Mouse (Mus musculus) limb, embryonic 12.5 days (tissue): ENCODE measurements at regions not wholly inside any gene's neighbourhood (a gene's known extent, or its start where the extent isn't known, plus 50 kb on each side); places are given as distances from the start of the nearest gene placed in this dataset.

Experiments
- ATAC-seq: fragments of 200-750 bp; cut with Nextera tagmentation; 2 replicates; pipeline ENCODE4 v1.8.0; 2017; ENCODE audit warnings: low read depth, moderate TSS enrichment; ENCODE audit not compliant: insufficient number of reproducible peaks, insufficient read depth, low FRiP score, low TSS enrichment
- H3K27ac ChIP-seq: fragments of 300-500 bp; sonication (generic); 2 replicates; pipeline ENCODE4 v1.5.1; 2016; ENCODE audit warnings: mild to moderate bottlenecking, moderate library complexity
- H3K27me3 ChIP-seq: fragments of 300-500 bp; sonication (generic); 2 replicates; pipeline ENCODE4 v1.6.1; 2016; ENCODE audit warnings: mild to moderate bottlenecking, moderate library complexity
- H3K36me3 ChIP-seq: fragments of 300-500 bp; sonication (generic); 2 replicates; pipeline ENCODE4 v1.6.1; 2016; ENCODE audit warnings: mild to moderate bottlenecking, moderate library complexity
- H3K4me1 ChIP-seq: fragments of 300-500 bp; sonication (generic); replicated peaks from 2 replicates; pipeline ENCODE4 v1.6.1; 2016
- H3K4me2 ChIP-seq: fragments of 300-500 bp; sonication (generic); 2 replicates; pipeline ENCODE4 v1.6.1; 2016; ENCODE audit warnings: mild to moderate bottlenecking, moderate library complexity
- H3K4me3 ChIP-seq: fragments of 300-500 bp; sonication (generic); replicated peaks from 2 replicates; pipeline ENCODE4 v1.5.1; 2016; ENCODE audit warnings: mild to moderate bottlenecking
- H3K9ac ChIP-seq: fragments of 300-500 bp; sonication (generic); replicated peaks from 2 replicates; pipeline ENCODE4 v1.6.1; 2016; ENCODE audit warnings: mild to moderate bottlenecking, moderate library complexity
- H3K9me3 ChIP-seq: fragments of 300-500 bp; sonication (generic); 2 replicates; pipeline ENCODE4 v1.6.1; 2016; ENCODE audit warnings: mild to moderate bottlenecking, moderate library complexity
- WGBS: fragments of 180-500 bp; shearing (Covaris S2); methylation state at CpG from one replicate; pipeline ENCODE4 v1.1.7; 2016; 5-methylcytosine and 5-hydroxymethylcytosine counted together

DNA sequence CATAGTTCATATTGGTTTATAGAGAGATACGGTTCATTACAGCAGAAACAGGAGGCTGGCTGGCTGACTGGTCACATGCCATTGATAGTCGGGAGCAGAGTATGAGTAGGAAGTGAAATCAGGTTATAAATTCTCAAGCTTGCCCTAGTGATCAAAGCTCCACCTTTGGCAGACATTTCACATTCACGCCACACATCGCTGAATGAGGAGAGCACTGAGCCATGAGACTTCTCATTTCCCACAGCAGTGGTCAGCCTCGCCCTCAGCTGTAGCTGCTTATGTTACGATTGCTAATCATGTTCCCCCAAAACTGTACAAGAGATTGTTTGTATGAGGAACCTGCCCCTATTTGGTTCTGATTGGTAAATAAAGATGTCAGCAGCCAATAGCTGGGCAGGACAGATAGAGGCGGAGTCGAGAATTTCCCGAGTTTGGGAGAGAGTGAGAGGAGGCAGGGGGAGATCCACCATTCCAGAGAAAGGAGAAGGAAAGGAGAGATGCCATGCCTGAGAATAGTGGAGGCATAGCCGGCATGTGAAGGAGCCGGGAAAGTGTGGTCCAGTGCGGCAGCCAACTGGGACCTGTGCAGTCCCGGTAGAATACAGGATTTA lies 333.5 kb downstream of the Phf3 start:
- Histone ChIP-seq H3K4me3 (no peak overlapping the region), H3K9me3 (no peaks in the 10 kb centered on the region), H3K4me2 (no peak overlapping the region), H3K4me1 (no peaks in the 10 kb centered on the region), H3K9ac (no peak overlapping the region), H3K27ac (no peak overlapping the region), H3K27me3 (no peaks in the 10 kb centered on the region), H3K36me3 (no peaks in the 10 kb centered on the region)
- WGBS, result 80% methylated on average over 13 of the region's 13 CpGs
- no peak; the same call in 1 of the 2 replicates for ATAC-seq

DNA sequence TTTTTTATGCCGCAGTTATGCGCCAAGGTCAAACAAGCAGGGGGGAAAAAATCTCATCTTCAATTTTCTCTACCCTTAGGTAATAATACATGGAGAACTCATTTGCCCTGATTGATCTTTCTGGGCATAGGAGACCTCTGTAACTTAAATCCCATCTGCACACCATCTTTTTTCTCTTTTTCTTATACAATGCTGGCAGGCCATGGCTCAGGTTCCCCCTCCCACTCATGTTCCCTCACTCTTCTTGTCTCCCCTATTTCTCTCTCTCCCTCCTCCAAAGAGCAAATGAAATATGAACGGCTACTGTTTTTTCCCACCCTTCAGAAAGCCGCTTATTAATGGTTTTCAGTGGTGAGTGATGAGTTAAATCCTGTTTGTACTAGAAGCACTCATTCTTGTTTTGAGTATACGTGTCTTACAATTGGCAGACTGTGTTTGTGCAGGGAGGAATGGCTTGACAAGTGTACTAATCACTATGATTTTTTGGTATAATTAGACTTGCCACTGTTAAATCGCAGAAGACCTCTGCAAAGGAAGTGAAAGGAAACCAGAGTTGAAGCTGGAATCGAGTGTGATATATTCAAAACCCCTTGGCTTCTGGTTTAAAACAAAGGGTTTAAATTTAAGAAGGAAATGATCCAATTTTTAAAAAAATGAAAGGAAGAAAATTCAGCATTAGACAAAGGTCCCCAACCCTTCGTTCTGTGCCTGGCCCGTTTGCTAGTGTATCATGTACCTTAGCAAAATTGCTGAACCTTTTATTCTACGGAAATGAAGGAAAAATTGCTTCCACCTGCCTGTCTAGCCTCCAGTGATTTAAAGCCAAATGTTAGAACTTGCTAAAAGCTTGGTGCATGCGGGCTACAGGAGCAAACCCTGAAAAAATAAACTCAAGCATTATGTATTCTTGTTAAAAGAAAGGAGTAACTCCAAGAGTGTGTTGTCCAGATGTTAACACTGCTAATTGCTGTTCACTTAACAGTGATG lies 336.4 kb downstream of the Phf3 start:
- H3K4me1 ChIP-seq, result no peaks in the 10 kb centered on the region
- ATAC-seq, result no peak
- no peak overlapping the region for H3K4me2 ChIP-seq
- no peaks in the 10 kb centered on the region for H3K9me3 ChIP-seq
- no peak overlapping the region for H3K9ac ChIP-seq
- peak overlapping the region; percentile 53 for H3K27ac ChIP-seq
- WGBS, result 45% methylated on average over 11 of the region's 11 CpGs
- no peak overlapping the region for H3K4me3 ChIP-seq
- no peaks in the 10 kb centered on the region for H3K36me3 ChIP-seq
- H3K27me3 ChIP-seq, result no peaks in the 10 kb centered on the region

DNA sequence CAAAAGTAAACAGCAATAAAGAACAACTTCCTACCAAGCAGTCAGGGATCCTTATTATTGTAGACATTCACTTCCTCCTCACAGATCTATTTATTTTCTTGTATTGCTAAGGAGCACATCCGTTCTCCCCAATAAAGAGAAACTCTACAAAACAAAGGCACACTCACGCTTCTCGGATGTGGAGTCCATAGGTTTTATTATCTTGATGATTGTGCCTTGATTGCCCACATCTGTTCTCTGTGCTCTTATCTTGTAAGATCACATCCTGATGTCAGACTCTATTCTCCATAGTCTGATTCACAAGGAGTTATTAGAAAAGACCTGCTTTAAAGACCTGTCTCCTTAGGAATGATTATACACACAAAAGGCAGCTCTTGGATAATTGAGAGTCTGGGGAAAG lies 356.4 kb downstream of the Phf3 start:
- WGBS, result 68% methylated on average over 3 of the region's 3 CpGs
- H3K9me3 ChIP-seq, result no peaks in the 10 kb centered on the region

GRCm38 (mm10) chr1:30515846-30516245 lies 357.9 kb downstream of the Phf3 start:
- H3K4me1 ChIP-seq, result no peaks in the 10 kb centered on the region
- H3K27me3 ChIP-seq, result no peaks in the 10 kb centered on the region
- H3K4me2 ChIP-seq, result no peak overlapping the region
- no peaks in the 10 kb centered on the region for H3K36me3 ChIP-seq
- no peak overlapping the region for H3K9ac ChIP-seq
- 88% methylated on average over 6 of the region's 6 CpGs for WGBS
- no peaks in the 10 kb centered on the region for H3K9me3 ChIP-seq
- ATAC-seq, result no peak
- H3K27ac ChIP-seq, result no peak overlapping the region
- H3K4me3 ChIP-seq, result no peak overlapping the region

More for the DNA sequence above, 356.4 kb downstream of the Phf3 start:
- no peaks in the 10 kb centered on the region for H3K27me3 ChIP-seq
- no peaks in the 10 kb centered on the region for H3K4me1 ChIP-seq
- no peak for ATAC-seq
- no peak overlapping the region for H3K27ac ChIP-seq
- H3K9ac ChIP-seq, result no peak overlapping the region
- H3K4me2 ChIP-seq, result no peak overlapping the region
- H3K36me3 ChIP-seq, result no peaks in the 10 kb centered on the region
- H3K4me3 ChIP-seq, result no peak overlapping the region

GRCm38 (mm10) chr1:30503224-30503623 lies 370.5 kb downstream of the Phf3 start:
- no peak for ATAC-seq
- no peak overlapping the region for H3K9ac ChIP-seq
- H3K9me3 ChIP-seq, result no peaks in the 10 kb centered on the region
- H3K36me3 ChIP-seq, result no peaks in the 10 kb centered on the region
- no peak overlapping the region for H3K27ac ChIP-seq
- no peak overlapping the region for H3K4me3 ChIP-seq
- no peaks in the 10 kb centered on the region for H3K27me3 ChIP-seq
- no peak overlapping the region for H3K4me2 ChIP-seq
- H3K4me1 ChIP-seq, result no peaks in the 10 kb centered on the region
- 26% methylated on average over 1 of the region's 1 CpGs for WGBS

DNA sequence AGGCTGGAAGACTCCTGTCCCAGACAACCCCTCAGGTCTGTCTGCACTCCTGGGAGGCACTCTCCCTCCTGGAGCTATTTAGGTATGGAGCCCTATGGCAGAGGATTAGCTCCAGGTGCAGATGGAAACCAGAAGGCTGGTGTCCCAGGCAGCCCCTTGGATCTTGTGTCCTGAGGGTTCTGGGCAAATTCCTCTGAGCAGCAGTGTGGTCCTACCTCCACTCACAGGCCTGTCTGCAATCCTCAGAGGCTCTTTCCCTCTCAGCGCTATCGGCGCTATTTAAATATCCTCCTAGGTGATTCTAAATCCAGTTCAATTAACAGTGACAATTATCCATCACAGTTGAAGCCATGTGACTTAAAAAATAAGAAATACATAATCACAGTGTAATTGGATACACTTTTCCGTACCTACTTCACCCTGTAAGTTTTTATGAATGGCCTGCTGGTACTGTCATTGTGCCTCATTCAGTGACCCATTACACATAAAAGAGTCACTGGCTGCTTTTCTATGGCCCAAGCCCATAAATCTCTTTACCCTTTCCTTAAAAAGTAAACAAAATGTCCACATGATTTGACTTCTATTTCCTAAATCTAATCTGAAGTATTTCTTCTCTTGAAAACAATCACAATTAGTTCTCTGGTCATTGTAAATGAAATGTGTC lies 413.3 kb downstream of the Phf3 start:
- H3K36me3 ChIP-seq, result no peaks in the 10 kb centered on the region
- no peak overlapping the region for H3K27ac ChIP-seq
- H3K9ac ChIP-seq, result no peak overlapping the region
- no peak overlapping the region for H3K4me3 ChIP-seq
- no peak overlapping the region for H3K4me2 ChIP-seq
- 76% methylated on average over 4 of the region's 4 CpGs for WGBS
- H3K9me3 ChIP-seq, result no peaks in the 10 kb centered on the region
- H3K4me1 ChIP-seq, result no peaks in the 10 kb centered on the region
- no peaks in the 10 kb centered on the region for H3K27me3 ChIP-seq
- ATAC-seq, result no peak

DNA sequence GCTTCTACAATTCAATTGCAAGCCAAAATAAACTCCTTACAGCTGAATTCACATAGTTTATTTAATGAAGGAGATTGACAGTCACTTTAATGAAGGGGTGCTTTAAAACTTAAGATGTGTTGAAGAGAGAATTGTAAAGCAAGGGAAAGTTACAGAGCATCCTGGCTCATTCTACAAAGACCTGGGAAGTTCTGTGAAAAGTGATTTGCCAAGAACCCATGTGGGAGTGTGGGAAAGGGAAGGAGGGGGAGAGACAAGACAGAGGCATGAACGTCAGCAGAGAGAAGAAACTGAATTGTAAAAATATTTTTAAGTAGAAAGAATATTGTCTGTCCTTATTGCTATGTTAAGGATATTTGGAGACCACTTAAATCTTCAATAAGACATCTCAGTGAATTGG lies 435.8 kb downstream of the Phf3 start:
- Histone ChIP-seq H3K4me1 (no peaks in the 10 kb centered on the region), H3K9me3 (no peaks in the 10 kb centered on the region), H3K9ac (no peak overlapping the region), H3K36me3 (no peaks in the 10 kb centered on the region), H3K4me3 (no peak overlapping the region), H3K4me2 (no peak overlapping the region), H3K27me3 (no peaks in the 10 kb centered on the region), H3K27ac (no peak overlapping the region)
- ATAC-seq, result no peak
- 62% methylated on average over 1 of the region's 1 CpGs for WGBS

DNA sequence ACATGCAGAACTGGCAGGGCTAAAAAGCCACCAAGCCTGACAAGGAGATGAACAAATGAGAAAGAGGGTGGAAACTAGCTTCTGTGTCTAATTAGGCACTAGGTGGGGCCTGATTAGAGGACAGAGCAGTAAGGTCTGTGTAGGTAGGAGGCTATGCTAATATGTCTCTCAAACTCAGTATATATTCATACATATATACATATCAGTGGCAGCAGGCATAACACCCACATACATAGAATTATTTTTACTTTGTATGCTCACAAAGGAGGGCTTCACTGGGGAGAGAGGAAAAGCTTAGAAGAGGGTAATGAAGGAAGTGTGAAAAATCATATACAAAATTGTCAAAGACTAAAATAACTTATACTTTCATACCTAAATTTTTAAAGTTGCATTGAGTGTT lies 457.1 kb downstream of the Phf3 start:
- H3K36me3 ChIP-seq, result no peaks in the 10 kb centered on the region

GRCm38 (mm10) chr1:30414881-30415439 lies 458.8 kb downstream of the Phf3 start:
- WGBS, result 1% methylated on average over 2 of the region's 2 CpGs
- no peak overlapping the region for H3K9ac ChIP-seq
- H3K4me2 ChIP-seq, result no peak overlapping the region
- no peak for ATAC-seq
- no peaks in the 10 kb centered on the region for H3K4me1 ChIP-seq
- no peaks in the 10 kb centered on the region for H3K9me3 ChIP-seq
- H3K27ac ChIP-seq, result no peak overlapping the region
- H3K36me3 ChIP-seq, result no peaks in the 10 kb centered on the region
- H3K4me3 ChIP-seq, result no peak overlapping the region
- no peaks in the 10 kb centered on the region for H3K27me3 ChIP-seq

More for the DNA sequence above, 457.1 kb downstream of the Phf3 start:
- no peak for ATAC-seq
- no peak overlapping the region for H3K4me2 ChIP-seq
- H3K9ac ChIP-seq, result no peak overlapping the region
- H3K4me1 ChIP-seq, result no peaks in the 10 kb centered on the region
- no peak overlapping the region for H3K4me3 ChIP-seq
- H3K27ac ChIP-seq, result no peak overlapping the region
- no peaks in the 10 kb centered on the region for H3K9me3 ChIP-seq
- no peaks in the 10 kb centered on the region for H3K27me3 ChIP-seq
